Mouse (Mus musculus): ENCODE measurements at regions not wholly inside any gene's neighbourhood (a gene's known extent, or its start where the extent isn't known, plus 50 kb on each side); places are given as distances from the start of the nearest gene placed in this dataset.

DNA sequence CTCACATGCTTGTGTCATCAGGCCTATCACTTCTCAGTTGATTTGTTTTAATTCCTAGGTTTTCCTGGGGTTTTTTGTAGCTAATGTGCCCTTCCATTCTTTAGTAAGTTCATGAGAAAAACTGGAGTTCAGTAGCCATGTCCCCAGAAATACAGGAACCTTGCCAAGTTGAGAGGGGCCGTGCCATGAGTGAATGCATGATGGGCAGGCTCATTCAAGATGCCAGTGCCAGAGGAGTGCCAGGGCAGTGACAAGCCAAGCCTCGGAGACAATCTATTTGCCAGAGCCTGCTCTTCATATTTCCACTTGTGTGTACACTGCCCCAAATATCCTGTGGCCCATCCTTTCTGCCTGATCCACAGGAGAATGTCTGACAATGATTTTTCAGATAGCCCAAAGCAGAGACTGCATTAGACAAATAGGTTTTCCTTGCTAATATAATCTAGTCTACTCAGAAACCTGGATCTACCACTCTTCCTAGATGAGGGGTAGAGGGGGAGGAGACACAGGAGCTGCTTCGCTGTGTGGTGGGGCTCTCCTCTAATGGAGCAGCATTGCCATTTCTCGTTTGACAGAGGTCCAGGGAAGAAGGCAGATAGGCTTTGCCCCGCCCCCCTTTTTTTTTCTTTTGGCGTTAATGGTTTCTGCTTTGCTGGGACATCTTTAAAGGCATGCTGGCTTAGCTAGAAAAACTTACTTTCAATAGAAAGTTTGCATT lies 569.5 kb upstream of the Arid1b start:
- no peaks in the 10 kb centered on the region for H3K27me3 ChIP-seq (ENCODE audit: poor library complexity, severe bottlenecking)
- no peak for DNase-seq (ENCODE audit: extremely low spot score, low spot score)
- WGBS: 69% methylated on average over 6 of the region's 6 CpGs
- no peak overlapping the region for H3K4me3 ChIP-seq
- no peak overlapping the region for H3K27ac ChIP-seq
- H3K9me3 ChIP-seq: no peaks in the 10 kb centered on the region
- H3K36me3 ChIP-seq (replicated peaks): no peaks in the 10 kb centered on the region
- no peaks in the 10 kb centered on the region for H3K4me1 ChIP-seq

DNA sequence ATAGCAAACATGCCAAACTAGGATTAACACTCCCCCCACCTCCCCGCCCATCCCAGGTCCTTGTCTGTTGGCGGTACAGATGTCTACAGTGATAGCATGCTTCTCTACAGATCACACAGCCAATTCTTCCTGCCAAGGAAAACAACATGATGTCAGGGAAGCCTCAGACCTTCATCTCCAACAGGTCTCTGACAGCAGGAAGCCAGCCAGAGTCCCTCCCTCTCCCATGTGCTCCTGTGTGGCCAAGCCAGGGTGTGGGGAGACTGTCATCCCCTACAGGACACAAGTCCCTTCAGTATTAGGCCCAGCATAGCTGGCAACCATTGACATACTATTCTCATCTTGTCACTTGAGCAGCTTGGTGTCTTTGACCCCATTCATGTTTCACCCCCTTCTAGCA lies 568.8 kb upstream of the Arid1b start:
- DNase-seq (ENCODE audit: extremely low spot score, low spot score): no peak
- 93% methylated on average over 2 of the region's 2 CpGs for WGBS
- no peaks in the 10 kb centered on the region for H3K27me3 ChIP-seq (ENCODE audit: poor library complexity, severe bottlenecking)
- H3K4me1 ChIP-seq: no peaks in the 10 kb centered on the region
- H3K4me3 ChIP-seq: no peak overlapping the region
- no peaks in the 10 kb centered on the region for H3K36me3 ChIP-seq (replicated peaks)
- no peaks in the 10 kb centered on the region for H3K9me3 ChIP-seq
- H3K27ac ChIP-seq: no peak overlapping the region

DNA sequence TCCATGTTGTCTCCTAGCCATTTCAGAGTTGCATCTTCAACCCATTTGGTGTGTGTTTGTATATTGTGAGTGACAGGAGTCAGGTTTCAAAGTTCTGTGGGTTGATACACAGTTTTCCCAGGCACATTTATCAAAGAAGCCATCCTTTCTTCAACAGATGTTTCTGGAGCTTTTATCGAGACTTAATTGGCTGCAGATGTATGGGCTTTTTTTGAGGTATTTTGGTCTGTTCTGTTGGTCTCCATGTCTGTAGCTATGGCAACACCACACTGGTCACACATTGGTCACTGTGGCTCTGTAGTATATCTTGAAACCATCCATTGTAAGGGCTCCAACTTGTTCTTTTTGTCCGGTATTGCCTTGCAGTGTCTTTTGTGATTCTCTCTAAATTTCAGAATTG lies 565.1 kb upstream of the Arid1b start:
- Histone ChIP-seq H3K27me3 (ENCODE audit: poor library complexity, severe bottlenecking) (no peaks in the 10 kb centered on the region), H3K4me1 (no peaks in the 10 kb centered on the region), H3K36me3 (replicated peaks) (no peaks in the 10 kb centered on the region), H3K4me3 (no peak overlapping the region), H3K27ac (no peak overlapping the region), H3K9me3 (no peaks in the 10 kb centered on the region)
- no peak for DNase-seq (ENCODE audit: extremely low spot score, low spot score)
- 80% methylated on average over 2 of the region's 2 CpGs for WGBS

- Histone ChIP-seq H3K27ac (no peak overlapping the region), H3K4me1 (no peaks in the 10 kb centered on the region), H3K4me3 (no peak overlapping the region), H3K27me3 (ENCODE audit: poor library complexity, severe bottlenecking) (no peaks in the 10 kb centered on the region), H3K36me3 (replicated peaks) (no peaks in the 10 kb centered on the region), H3K9me3 (no peaks in the 10 kb centered on the region)
- 88% methylated on average over 1 of the region's 1 CpGs for WGBS
- no peak for DNase-seq (ENCODE audit: extremely low spot score, low spot score)
Measured at GRCm38 (mm10) chr17:4445606-4446005, 548.5 kb upstream of the Arid1b start.

DNA sequence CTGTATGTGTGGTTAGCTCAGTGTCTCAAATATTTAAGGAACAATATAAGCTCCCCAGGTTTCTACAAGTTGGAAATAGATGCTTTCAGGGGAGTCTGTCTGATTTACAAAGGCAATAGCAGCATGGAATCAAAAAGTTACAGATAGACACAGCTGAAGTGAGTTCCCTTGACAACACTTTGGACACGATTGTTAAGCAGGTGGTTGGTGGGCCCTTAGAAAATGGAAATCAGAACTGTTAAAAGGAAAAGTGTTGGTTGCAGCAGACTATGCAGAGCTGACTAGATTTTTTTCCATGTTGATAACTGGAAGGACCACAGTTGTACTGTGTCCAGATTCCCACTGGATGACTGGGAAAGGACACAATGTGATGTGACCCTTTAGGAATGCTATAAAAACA lies 536.6 kb upstream of the Arid1b start:
- H3K27me3 ChIP-seq (ENCODE audit: poor library complexity, severe bottlenecking): no peaks in the 10 kb centered on the region
- no peak overlapping the region for H3K27ac ChIP-seq
- WGBS: 92% methylated on average over 1 of the region's 1 CpGs
- H3K4me1 ChIP-seq: no peaks in the 10 kb centered on the region
- no peak for DNase-seq (ENCODE audit: extremely low spot score, low spot score)
- H3K9me3 ChIP-seq: no peaks in the 10 kb centered on the region
- no peaks in the 10 kb centered on the region for H3K36me3 ChIP-seq (replicated peaks)
- no peak overlapping the region for H3K4me3 ChIP-seq

DNA sequence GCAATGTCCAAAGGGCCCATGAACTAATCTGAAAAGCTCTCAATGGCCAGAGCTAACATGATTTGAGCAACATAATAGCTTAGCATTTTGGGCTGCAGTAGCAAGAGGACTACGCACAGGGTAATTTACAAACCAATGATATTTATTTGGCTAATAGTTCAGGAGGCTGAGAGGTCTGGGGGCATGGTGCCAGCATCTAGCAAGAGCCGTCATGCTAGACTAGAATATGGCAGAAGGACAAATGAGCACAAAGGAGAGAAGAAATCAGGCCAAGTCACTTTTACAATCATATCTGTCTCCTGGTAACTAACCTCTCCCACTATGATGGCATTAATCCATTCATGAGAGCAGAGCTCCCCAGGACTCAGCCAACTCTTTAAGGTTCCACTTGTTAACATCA lies 532.6 kb upstream of the Arid1b start:
- WGBS: 86% methylated on average over 2 of the region's 2 CpGs
- H3K27ac ChIP-seq: no peak overlapping the region
- no peak for DNase-seq (ENCODE audit: extremely low spot score, low spot score)
- H3K4me1 ChIP-seq: no peaks in the 10 kb centered on the region
- H3K4me3 ChIP-seq: no peak overlapping the region
- no peaks in the 10 kb centered on the region for H3K27me3 ChIP-seq (ENCODE audit: poor library complexity, severe bottlenecking)
- no peaks in the 10 kb centered on the region for H3K36me3 ChIP-seq (replicated peaks)
- no peaks in the 10 kb centered on the region for H3K9me3 ChIP-seq

- no peaks in the 10 kb centered on the region for H3K27me3 ChIP-seq (ENCODE audit: poor library complexity, severe bottlenecking)
- DNase-seq (ENCODE audit: extremely low spot score, low spot score): no peak
- no peaks in the 10 kb centered on the region for H3K9me3 ChIP-seq
- no peak overlapping the region for H3K4me3 ChIP-seq
- no peak overlapping the region for H3K27ac ChIP-seq
- no peaks in the 10 kb centered on the region for H3K4me1 ChIP-seq
- H3K36me3 ChIP-seq (replicated peaks): no peaks in the 10 kb centered on the region
- WGBS: 90% methylated on average over 2 of the region's 2 CpGs
Measured at GRCm38 (mm10) chr17:4464286-4464880, 529.7 kb upstream of the Arid1b start.

- no peak for DNase-seq (ENCODE audit: extremely low spot score, low spot score)
- no peaks in the 10 kb centered on the region for H3K36me3 ChIP-seq (replicated peaks)
- no peak overlapping the region for H3K4me3 ChIP-seq
- H3K27me3 ChIP-seq (ENCODE audit: poor library complexity, severe bottlenecking): no peaks in the 10 kb centered on the region
- no peak overlapping the region for H3K27ac ChIP-seq
- no peaks in the 10 kb centered on the region for H3K9me3 ChIP-seq
- H3K4me1 ChIP-seq: no peaks in the 10 kb centered on the region
- 91% methylated on average over 6 of the region's 6 CpGs for whole genome bisulfite sequencing
Measured at GRCm38 (mm10) chr17:4465741-4466140, 528.4 kb upstream of the Arid1b start.

GRCm38 (mm10) chr17:4472412-4472811 lies 521.7 kb upstream of the Arid1b start:
- Histone ChIP-seq H3K4me1 (peaks cover 9% of the 10 kb centered on the region), H3K27me3 (ENCODE audit: poor library complexity, severe bottlenecking) (no peaks in the 10 kb centered on the region), H3K4me3 (no peak overlapping the region), H3K9me3 (no peaks in the 10 kb centered on the region), H3K36me3 (replicated peaks) (no peaks in the 10 kb centered on the region), H3K27ac (no peak overlapping the region)
- no peak for DNase-seq (ENCODE audit: extremely low spot score, low spot score)
- WGBS: 65% methylated on average over 5 of the region's 5 CpGs

DNA sequence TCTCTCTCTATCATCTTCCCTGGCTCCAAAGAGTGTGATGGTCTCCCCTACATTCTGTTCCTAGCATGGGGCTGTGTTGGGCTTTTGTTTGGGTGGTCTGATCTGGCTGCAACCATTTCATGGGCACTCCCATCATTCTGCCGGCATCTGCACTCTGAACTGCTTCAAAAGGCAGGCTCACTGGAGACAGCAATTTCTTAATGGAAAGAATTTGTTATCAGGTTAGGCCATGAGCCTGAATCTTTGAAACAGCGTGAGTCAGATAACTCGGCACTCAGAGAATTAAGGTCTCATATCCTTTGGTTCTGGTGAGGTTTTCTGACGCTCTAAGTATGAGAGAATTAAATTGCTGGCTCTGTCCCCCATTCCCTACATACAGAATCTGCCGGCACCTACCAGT lies 519.8 kb upstream of the Arid1b start:
- Histone ChIP-seq H3K27me3 (ENCODE audit: poor library complexity, severe bottlenecking) (no peaks in the 10 kb centered on the region), H3K9me3 (no peaks in the 10 kb centered on the region), H3K27ac (no peak overlapping the region), H3K4me3 (no peak overlapping the region), H3K4me1 (peaks cover 9% of the 10 kb centered on the region), H3K36me3 (replicated peaks) (no peaks in the 10 kb centered on the region)
- DNase-seq (ENCODE audit: extremely low spot score, low spot score): no peak
- 87% methylated on average over 5 of the region's 5 CpGs for WGBS

- no peak for DNase-seq (ENCODE audit: extremely low spot score, low spot score)
- H3K9me3 ChIP-seq: no peaks in the 10 kb centered on the region
- H3K36me3 ChIP-seq (replicated peaks): no peaks in the 10 kb centered on the region
- no peak overlapping the region for H3K4me3 ChIP-seq
- H3K27me3 ChIP-seq (ENCODE audit: poor library complexity, severe bottlenecking): no peaks in the 10 kb centered on the region
- WGBS: 95% methylated on average over 3 of the region's 3 CpGs
- no peak overlapping the region for H3K27ac ChIP-seq
- peaks cover 9% of the 10 kb centered on the region for H3K4me1 ChIP-seq
Measured at GRCm38 (mm10) chr17:4475665-4476064, 518.5 kb upstream of the Arid1b start.

DNA sequence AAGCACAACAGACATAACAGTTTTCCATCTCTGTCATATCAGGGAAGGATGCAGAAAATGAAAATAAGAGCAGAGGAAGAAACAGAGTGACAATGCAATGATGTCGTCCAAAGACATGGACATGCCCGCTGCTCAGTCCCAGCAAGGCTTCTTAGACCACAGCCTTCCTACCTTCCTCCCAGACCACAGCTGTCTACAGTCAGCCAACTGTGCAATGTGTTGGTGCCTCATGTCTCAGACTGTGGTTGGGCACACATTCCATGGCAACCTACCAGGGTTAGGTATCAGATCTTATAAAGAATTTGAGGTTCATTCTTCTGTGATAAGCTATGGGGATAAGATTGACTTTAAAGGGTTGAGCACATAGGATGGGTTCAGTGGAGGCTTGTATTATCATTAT lies 499.7 kb upstream of the Arid1b start:
- no peak for DNase-seq (ENCODE audit: extremely low spot score, low spot score)
- Histone ChIP-seq H3K27ac (no peak overlapping the region), H3K9me3 (no peaks in the 10 kb centered on the region), H3K36me3 (replicated peaks) (no peaks in the 10 kb centered on the region), H3K4me3 (no peak overlapping the region), H3K27me3 (ENCODE audit: poor library complexity, severe bottlenecking) (no peaks in the 10 kb centered on the region), H3K4me1 (peaks cover 13% of the 10 kb centered on the region)
- 95% methylated on average over 2 of the region's 2 CpGs for WGBS

DNA sequence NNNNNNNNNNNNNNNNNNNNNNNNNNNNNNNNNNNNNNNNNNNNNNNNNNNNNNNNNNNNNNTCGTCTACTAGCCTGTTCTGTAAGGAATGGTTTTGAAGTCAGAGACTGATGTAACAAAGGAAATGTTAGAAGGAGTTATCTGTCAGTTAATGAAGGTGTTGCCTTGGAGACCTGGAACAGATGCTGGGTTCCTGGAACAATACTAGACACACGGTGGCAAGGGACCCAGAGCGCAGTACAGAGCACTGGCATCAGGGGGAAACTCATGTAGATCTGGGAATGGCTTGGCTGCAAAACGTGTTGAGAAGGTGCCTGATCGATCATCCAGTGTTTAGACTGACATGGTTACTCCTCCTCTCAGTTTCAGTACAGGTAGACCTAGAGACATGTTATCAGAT lies 493.6 kb upstream of the Arid1b start:
- 78% methylated on average over 5 of the region's 5 CpGs for WGBS
- Histone ChIP-seq H3K4me3 (no peak overlapping the region), H3K36me3 (replicated peaks) (no peaks in the 10 kb centered on the region), H3K27me3 (ENCODE audit: poor library complexity, severe bottlenecking) (no peaks in the 10 kb centered on the region), H3K9me3 (no peaks in the 10 kb centered on the region), H3K27ac (no peak overlapping the region), H3K4me1 (peaks cover 13% of the 10 kb centered on the region)
- no peak for DNase-seq (ENCODE audit: extremely low spot score, low spot score)

DNA sequence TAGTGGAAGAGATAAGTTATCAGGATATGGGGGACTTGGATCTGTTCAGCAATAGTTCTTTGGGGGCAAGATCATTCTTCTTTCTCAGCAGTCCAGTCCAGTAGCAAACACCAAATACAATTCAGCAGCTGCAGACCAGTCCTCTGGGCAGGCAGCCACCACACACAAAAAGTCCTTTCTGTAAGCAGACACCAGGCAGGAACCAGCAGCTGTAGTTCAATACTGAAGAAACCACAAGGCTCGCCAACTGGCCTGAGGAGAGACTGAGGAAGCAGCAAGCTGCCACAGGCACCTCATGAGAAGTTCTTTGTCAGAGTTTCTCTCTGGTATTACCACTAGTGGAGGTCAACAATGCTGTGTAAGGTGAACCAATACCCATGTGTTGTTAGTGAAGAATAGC lies 493.1 kb upstream of the Arid1b start:
- Histone ChIP-seq H3K4me1 (peaks cover 13% of the 10 kb centered on the region), H3K4me3 (no peak overlapping the region), H3K27me3 (ENCODE audit: poor library complexity, severe bottlenecking) (no peaks in the 10 kb centered on the region), H3K36me3 (replicated peaks) (no peaks in the 10 kb centered on the region), H3K27ac (no peak overlapping the region), H3K9me3 (no peaks in the 10 kb centered on the region)
- no peak for DNase-seq (ENCODE audit: extremely low spot score, low spot score)
- WGBS: 91% methylated on average over 1 of the region's 1 CpGs

Data from forebrain, embryonic 10.5 days (tissue).